Mouse (Mus musculus) bone marrow macrophage, adult 2 months (primary cell): Measurements from ENCODE around the gene Dlx3. TPM values are rescaled to one million over a fixed set of nuclear protein-coding genes. Genes with fewer than 3 reads are reported as not detected.

Experiments used
- H3K27ac ChIP-seq: 2 replicates; pipeline ENCODE4 v1.5.1; 2012; ENCODE audit warnings: low read depth, low read length; ENCODE audit not compliant: insufficient read depth
- H3K4me1 ChIP-seq: 2 replicates; pipeline ENCODE4 v1.6.1; 2012; ENCODE audit warnings: low read length; ENCODE audit not compliant: control insufficient read depth, insufficient read depth
- H3K4me3 ChIP-seq: 2 replicates; pipeline ENCODE4 v1.5.1; 2012; ENCODE audit warnings: mild to moderate bottlenecking, low read length, moderate library complexity; ENCODE audit not compliant: insufficient read depth
- CTCF ChIP-seq: IDR thresholded peaks from 2 replicates; pipeline ENCODE4 v1.5.1; 2012; ENCODE audit warnings: low read depth, mild to moderate bottlenecking, low read length, moderate library complexity
- POLR2A ChIP-seq: IDR thresholded peaks from 2 replicates; pipeline ENCODE4 v1.6.1; 2012; ENCODE audit warnings: mild to moderate bottlenecking, low read depth, low read length, borderline replicate concordance
- polyA plus RNA-seq: library from polyadenylated mRNA; stranded (reverse); fragments of >200 nt; gene quantifications from 2 replicates; pipeline ENCODE4 v1.2.4, GENCODE M21; 2012; ENCODE audit not compliant: missing spikeins, insufficient read depth, insufficient read length

Dlx3 gene
- polyA plus RNA-seq, 1 experiment: not detected

DNA sequence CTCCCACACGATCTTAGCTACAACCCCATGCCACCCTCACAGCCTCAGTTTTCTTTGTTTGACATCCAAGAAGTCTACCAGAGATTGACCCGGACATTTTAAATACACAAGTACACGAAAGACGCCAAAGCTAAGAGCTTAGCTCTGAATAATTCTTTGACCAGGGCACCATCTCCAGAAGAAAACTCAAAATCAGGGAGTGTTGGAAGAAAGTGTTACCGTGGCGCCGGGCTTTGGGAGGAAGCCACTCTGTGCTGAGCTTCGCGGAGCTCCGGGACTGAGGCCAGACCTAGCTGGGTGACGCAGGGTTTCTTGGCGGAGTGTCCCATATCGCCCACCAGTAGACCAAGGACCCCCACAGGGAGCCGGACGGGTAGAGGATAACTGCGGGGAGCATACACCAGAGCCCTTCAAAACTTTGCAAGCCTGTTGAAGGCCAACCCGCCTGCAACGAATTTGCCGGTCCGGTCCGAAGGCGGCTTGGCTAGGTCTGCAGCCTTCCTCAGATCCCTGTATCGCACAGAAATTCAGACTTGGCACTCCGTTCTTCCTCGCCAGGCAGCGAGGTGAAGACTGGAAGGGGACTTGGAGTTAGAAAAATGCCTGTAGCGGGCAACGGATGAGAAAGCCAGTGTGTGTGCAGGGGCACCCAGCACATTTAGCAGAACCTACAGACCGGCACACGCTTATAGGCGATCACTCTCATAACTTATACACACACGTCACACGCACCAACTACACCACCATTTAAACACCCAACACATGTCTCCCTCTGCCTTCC is 30.5 kb downstream of the Dlx3 start:
- Histone ChIP-seq H3K4me3 (no peak overlapping the region), H3K4me1 (0 out of 2 replicates have a peak, but pooled peaks cover 2% of the 10 kb centered on the region), H3K27ac (no peak overlapping the region)
- TF ChIP-seq POLR2A (no peak), CTCF (no peak)

DNA sequence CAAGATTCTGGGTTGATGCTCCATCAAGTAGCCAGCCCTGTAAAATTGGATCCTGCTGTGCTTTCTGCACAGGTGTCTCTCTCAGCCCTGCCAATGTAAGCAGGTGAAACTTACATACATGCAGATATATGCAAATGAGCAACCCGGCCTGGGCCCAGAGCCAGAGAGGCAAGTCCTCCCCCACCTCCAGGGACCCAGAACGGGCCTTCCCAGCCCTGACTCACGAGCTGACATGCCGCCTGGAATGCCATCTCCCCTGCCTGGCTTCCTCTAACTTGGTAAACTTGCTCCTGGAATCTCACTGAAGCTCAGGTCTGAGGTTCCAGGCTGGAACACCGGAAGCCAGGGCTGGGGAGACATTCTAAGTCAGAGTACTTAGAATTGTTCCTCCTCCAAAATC is 33.2 kb downstream of the Dlx3 start:
- no peaks in the 10 kb centered on the region for H3K4me1 ChIP-seq
- H3K27ac ChIP-seq: no peak overlapping the region
- H3K4me3 ChIP-seq: no peak overlapping the region
- TF ChIP-seq POLR2A (no peak), CTCF (no peak)

DNA sequence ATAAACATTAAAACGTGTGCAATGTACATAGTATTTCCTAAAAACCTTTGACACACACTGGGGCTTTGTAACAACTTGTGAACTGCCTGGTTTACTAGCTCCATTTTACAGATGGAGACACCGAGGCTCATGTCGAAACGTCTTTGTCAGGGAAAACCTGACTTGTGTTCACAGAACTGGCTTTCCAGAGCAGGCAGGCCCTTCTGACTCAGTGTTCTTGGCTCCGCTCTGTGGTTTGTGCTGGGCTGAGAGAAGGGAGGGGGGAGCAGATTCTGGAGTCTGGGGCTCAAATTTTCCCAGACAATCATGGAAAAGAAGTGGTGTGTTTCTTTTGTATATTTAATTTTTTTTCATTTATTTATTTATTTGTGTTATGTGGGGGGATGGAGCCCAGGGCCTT is 33.8 kb downstream of the Dlx3 start:
- no peak for TF ChIP-seq POLR2A
- no peak for TF ChIP-seq CTCF
- H3K4me1 ChIP-seq: no peaks in the 10 kb centered on the region
- no peak overlapping the region for H3K27ac ChIP-seq
- H3K4me3 ChIP-seq: no peak overlapping the region

DNA sequence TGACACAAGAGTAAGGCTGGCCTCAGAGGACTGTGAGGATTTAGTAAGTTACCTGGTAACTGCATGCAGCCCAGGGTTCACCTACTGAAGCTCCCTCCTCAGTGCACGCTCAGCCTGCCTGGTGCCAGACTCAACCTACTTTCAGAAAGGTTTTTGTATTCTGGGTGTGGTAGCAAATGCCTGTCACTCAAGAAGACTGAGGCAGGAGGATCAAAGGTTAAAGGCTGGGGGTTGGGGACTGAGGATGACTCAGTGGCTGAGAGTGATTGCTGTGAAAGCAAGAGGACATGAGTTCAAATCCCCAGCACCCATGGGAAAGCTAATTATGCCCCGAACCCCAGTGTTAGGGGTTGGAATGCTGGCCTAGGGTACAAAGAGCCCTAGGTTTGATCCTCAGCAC is 35.6 kb downstream of the Dlx3 start:
- no peak for TF ChIP-seq POLR2A
- no peak for TF ChIP-seq CTCF
- Histone ChIP-seq H3K27ac (no peak overlapping the region), H3K4me3 (no peak overlapping the region), H3K4me1 (no peaks in the 10 kb centered on the region)

DNA sequence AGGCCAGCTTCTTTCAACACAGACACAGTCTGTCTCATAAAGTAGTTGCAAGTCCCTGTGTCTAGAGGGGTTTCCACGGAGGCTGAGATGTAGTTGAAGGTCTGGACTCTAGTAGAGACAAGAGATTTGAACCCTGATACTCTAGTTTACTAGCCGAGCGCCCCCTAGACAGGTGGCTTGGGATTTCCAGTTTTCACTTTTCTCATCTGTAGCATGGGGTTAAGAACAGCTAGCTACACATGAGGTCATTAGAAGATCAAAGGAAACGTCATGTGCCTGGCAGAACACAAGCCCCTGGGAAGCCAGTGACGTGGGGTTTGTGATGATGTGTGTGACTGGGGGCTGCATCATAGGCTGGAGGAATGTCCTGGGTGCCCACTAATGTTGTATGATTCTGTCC is 37.4 kb downstream of the Dlx3 start:
- H3K4me1 ChIP-seq: no peaks in the 10 kb centered on the region
- no peak overlapping the region for H3K27ac ChIP-seq
- H3K4me3 ChIP-seq: no peak overlapping the region
- TF ChIP-seq POLR2A (no peak), CTCF (no peak)

DNA sequence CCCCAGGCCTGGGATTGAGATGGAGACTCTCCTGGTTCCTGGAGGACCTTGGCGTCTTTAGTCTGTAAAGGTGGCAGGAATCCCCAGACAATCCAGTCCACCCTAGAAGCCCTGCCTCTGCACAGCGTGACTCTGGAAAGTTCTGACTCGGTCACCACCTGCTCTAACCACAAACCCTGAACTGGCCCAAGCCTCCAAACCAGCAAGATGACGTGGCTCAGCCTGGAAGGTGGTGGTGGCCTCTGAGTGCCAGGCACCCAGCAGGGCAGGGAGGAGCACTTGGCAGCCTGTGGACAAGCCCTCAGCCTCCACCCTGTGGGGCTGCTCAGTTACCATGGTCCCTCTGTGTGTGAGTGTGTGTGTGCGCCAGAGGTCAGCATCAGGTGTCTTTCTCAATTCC is 38.0 kb downstream of the Dlx3 start:
- Histone ChIP-seq H3K27ac (no peak overlapping the region), H3K4me1 (no peaks in the 10 kb centered on the region), H3K4me3 (no peak overlapping the region)
- TF ChIP-seq POLR2A (no peak), CTCF (no peak)

DNA sequence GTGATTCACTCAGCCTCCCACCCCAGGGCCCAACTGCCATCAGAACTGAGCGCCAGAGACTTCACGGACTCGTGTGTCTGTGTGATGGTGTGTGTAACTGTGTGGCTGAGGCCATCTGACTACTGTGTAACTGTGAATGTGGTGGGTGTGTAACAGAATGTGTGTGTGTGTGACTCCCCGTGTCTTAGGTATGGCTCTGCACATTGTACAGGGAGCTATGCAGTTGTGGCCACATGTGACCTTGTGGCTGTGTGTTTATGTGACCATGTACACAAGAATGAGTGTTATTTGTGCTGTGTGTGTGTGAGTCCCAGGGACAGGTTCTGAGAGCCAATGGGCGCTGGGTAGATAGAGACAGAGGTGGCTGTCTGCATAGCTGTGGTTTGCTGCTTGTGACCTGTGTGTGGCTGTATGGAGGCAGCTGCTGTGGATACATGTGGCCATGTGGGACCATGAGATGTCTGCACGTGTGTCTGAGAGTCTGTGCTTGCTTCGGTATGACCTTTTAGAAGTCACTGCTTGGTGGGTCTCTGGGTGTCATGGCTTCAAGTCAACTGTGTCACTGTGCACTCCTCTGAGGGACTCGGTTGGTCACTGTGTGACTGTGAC is 39.9 kb downstream of the Dlx3 start:
- H3K4me3 ChIP-seq: no peak overlapping the region
- TF ChIP-seq CTCF (no peak), POLR2A (no peak)
- H3K27ac ChIP-seq: no peak overlapping the region
- H3K4me1 ChIP-seq: no peaks in the 10 kb centered on the region

DNA sequence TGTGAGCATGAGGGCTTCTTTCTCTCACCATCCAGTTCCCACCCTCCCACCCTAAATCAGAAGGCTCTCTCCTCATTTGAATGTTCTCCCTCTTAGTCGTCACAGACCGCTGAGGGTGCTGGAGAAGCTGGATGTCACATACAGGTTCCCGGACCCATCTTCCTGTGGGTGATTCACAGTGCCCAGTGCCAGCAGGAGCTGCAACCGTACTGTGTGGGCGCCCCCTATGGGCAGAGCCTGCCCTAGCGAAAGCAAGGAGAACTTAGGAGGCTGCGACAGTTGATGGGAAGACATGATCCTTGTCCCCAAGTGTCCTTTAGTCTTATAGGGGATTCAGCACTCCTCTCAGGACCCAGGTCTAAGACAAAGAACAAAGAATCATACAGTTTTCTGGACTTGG is 40.8 kb downstream of the Dlx3 start:
- Histone ChIP-seq H3K4me3 (no peak overlapping the region), H3K4me1 (no peaks in the 10 kb centered on the region), H3K27ac (no peak overlapping the region)
- TF ChIP-seq CTCF: no peak

DNA sequence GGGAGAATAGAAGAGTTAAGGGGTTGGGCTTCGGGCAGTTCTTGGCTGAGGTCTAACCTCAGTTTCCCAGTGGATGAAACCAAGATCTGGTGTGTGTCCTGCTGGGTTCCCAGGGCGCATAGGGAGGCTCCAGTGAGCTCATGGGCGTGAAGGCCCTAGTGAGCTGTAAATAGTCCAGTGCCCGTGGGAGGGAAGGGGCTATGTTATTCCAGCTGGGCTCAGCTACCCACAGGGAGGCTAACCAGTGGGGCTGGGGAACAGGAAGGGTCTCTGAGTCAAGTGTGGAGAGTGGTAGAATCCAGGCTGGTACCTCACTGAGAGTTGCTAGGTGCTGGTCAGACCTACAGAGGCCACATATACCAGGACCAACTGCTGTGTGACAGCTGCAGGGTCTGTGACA is 41.8 kb downstream of the Dlx3 start:
- Histone ChIP-seq H3K27ac (no peak overlapping the region), H3K4me1 (no peaks in the 10 kb centered on the region), H3K4me3 (no peak overlapping the region)
- TF ChIP-seq CTCF (no peak), POLR2A (no peak)

DNA sequence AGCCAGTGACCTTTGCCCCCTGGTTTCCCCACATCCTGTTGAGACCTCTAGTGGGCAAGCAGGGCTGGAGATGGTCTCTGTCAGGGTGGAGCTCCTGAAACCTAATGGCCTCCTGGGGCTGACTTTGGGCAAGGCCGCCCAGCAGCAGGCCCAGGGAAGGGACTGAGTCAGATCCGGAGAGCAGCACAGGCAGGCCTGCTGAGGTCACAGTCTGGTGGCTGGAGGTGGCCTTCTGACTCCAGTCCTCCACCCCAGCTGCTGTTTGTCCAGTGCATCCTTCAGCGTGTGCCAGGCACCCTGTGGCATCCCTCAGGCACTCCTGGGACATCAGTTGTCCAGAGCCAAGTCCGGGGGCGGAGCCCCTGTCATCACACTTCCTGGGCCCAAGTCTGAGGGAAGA is 45.9 kb downstream of the Dlx3 start:
- H3K4me3 ChIP-seq: no peak overlapping the region
- TF ChIP-seq POLR2A (no peak), CTCF (no peak)
- no peak overlapping the region for H3K27ac ChIP-seq
- H3K4me1 ChIP-seq: no peaks in the 10 kb centered on the region

Other genes starting within 250 kb of the Dlx3 start
- gene Col1a1, start 183.9 kb upstream of the Dlx3 start, polyA plus RNA-seq: 15.8 and 18.5 TPM in 2 replicates
- gene Hils1, start 152.5 kb upstream of the Dlx3 start, polyA plus RNA-seq: not detected in 2 replicates
- gene Sgca, start 143.8 kb upstream of the Dlx3 start, polyA plus RNA-seq: not detected in 2 replicates
- gene Ppp1r9b, start 129.1 kb upstream of the Dlx3 start, polyA plus RNA-seq: 166 and 176 TPM in 2 replicates
- not detected in 2 replicates for gene Samd14, start 110.2 kb upstream of the Dlx3 start, polyA plus RNA-seq
- gene Pdk2, start 78.8 kb upstream of the Dlx3 start, polyA plus RNA-seq: 23.4 and 24.5 TPM in 2 replicates
- gene Itga3, start 43.3 kb upstream of the Dlx3 start, polyA plus RNA-seq: 0.27 and 0.33 TPM in 2 replicates
- not detected in 2 replicates for gene Dlx4, start 26.1 kb downstream of the Dlx3 start, polyA plus RNA-seq
- not detected in 2 replicates for gene Tac4, start 141.4 kb downstream of the Dlx3 start, polyA plus RNA-seq
- 41.2 and 41.7 TPM in 2 replicates for gene Kat7, start 190.1 kb downstream of the Dlx3 start, polyA plus RNA-seq
- gene Fam117a, start 216.9 kb downstream of the Dlx3 start, polyA plus RNA-seq: 3.3 and 3.4 TPM in 2 replicates